Mouse (Mus musculus): ENCODE data around the gene Slc5a11. TPM values are rescaled to one million over a fixed set of nuclear protein-coding genes. Genes with fewer than 3 reads are reported as not detected.
A peak's percentile ranks its signal among the peaks of the same experiment; 100 is the strongest.

Gene Slc5a11
- total and polyA plus RNA-seq, 2 experiments from 2014 or later = 0.10 TPM; not detected in 1

GRCm38 (mm10) chr7:123293898-123294297 is 79.3 kb downstream of the Slc5a11 start:
- no peaks in the 10 kb centered on the region for H3K9me3 ChIP-seq (replicated peaks; ENCODE audit: control insufficient read depth, low read length)
- TF ChIP-seq CTCF (IDR thresholded peaks at IDR 0.05; ENCODE audit: low read depth) (no peak), EP300 (IDR thresholded peaks at IDR 0.05; ENCODE audit: low read depth) (no peak)
- 87% methylated on average over 7 of the region's 7 CpGs for whole genome bisulfite sequencing
- ATAC-seq (ENCODE audit: insufficient read depth, low read depth) (no peak), DNase-seq (ENCODE audit: low spot score) (no peak)
- no peak overlapping the region for H3K27ac ChIP-seq (ENCODE audit: low read depth)
- no peak overlapping the region for H3K4me3 ChIP-seq (ENCODE audit: low read depth, low read length)
- no peak overlapping the region for H3K9ac ChIP-seq (replicated peaks; ENCODE audit: low read depth, low read length)
- no peaks in the 10 kb centered on the region for H3K4me1 ChIP-seq (ENCODE audit: control insufficient read depth, insufficient read depth)
- peaks cover 71% of the 10 kb centered on the region for H3K36me3 ChIP-seq (replicated peaks; ENCODE audit: control insufficient read depth, insufficient read depth, low read length)
- H3K27me3 ChIP-seq (ENCODE audit: control insufficient read depth, insufficient read depth, low read length) = no peaks in the 10 kb centered on the region
- no peak overlapping the region for H3K4me2 ChIP-seq (ENCODE audit: low read depth, low read length)

- WGBS = 81% methylated on average over 7 of the region's 7 CpGs
- ATAC-seq (ENCODE audit: insufficient read depth, low read depth) (no peak), DNase-seq (ENCODE audit: low spot score) (no peak)
- Histone ChIP-seq H3K9me3 (replicated peaks; ENCODE audit: control insufficient read depth, low read length) (no peaks in the 10 kb centered on the region), H3K4me2 (ENCODE audit: low read depth, low read length) (no peak overlapping the region), H3K4me3 (ENCODE audit: low read depth, low read length) (no peak overlapping the region), H3K27ac (ENCODE audit: low read depth) (no peak overlapping the region), H3K9ac (replicated peaks; ENCODE audit: low read depth, low read length) (no peak overlapping the region), H3K4me1 (ENCODE audit: control insufficient read depth, insufficient read depth) (no peaks in the 10 kb centered on the region), H3K27me3 (ENCODE audit: control insufficient read depth, insufficient read depth, low read length) (no peaks in the 10 kb centered on the region), H3K36me3 (replicated peaks; ENCODE audit: control insufficient read depth, insufficient read depth, low read length) (peaks cover 72% of the 10 kb centered on the region)
- TF ChIP-seq CTCF (IDR thresholded peaks at IDR 0.05; ENCODE audit: low read depth) (peak; percentile 21; the same call in 1 of the 2 replicates), EP300 (IDR thresholded peaks at IDR 0.05; ENCODE audit: low read depth) (no peak)
Measured at GRCm38 (mm10) chr7:123295423-123295822, 80.8 kb downstream of the Slc5a11 start.

GRCm38 (mm10) chr7:123296097-123296496 is 81.5 kb downstream of the Slc5a11 start:
- Histone ChIP-seq H3K4me3 (ENCODE audit: low read depth, low read length) (no peak overlapping the region), H3K36me3 (replicated peaks; ENCODE audit: control insufficient read depth, insufficient read depth, low read length) (peaks cover 69% of the 10 kb centered on the region), H3K4me2 (ENCODE audit: low read depth, low read length) (no peak overlapping the region), H3K27ac (ENCODE audit: low read depth) (no peak overlapping the region), H3K27me3 (ENCODE audit: control insufficient read depth, insufficient read depth, low read length) (no peaks in the 10 kb centered on the region), H3K9ac (replicated peaks; ENCODE audit: low read depth, low read length) (no peak overlapping the region), H3K9me3 (replicated peaks; ENCODE audit: control insufficient read depth, low read length) (no peaks in the 10 kb centered on the region), H3K4me1 (ENCODE audit: control insufficient read depth, insufficient read depth) (no peaks in the 10 kb centered on the region)
- ATAC-seq (ENCODE audit: insufficient read depth, low read depth) = no peak
- TF ChIP-seq CTCF (IDR thresholded peaks at IDR 0.05; ENCODE audit: low read depth) (no peak), EP300 (IDR thresholded peaks at IDR 0.05; ENCODE audit: low read depth) (no peak)
- 88% methylated on average over 6 of the region's 6 CpGs for WGBS
- DNase-seq (ENCODE audit: low spot score) = no peak

- 15% methylated on average over 3 of the region's 3 CpGs for WGBS
- Histone ChIP-seq H3K27ac (ENCODE audit: low read depth) (0 out of 2 replicates have a peak overlapping the region, but pooled peaks have one; percentile 2), H3K4me2 (ENCODE audit: low read depth, low read length) (no peak overlapping the region), H3K4me3 (ENCODE audit: low read depth, low read length) (no peak overlapping the region), H3K9ac (replicated peaks; ENCODE audit: low read depth, low read length) (no peak overlapping the region), H3K36me3 (replicated peaks; ENCODE audit: control insufficient read depth, insufficient read depth, low read length) (peaks cover 64% of the 10 kb centered on the region), H3K9me3 (replicated peaks; ENCODE audit: control insufficient read depth, low read length) (no peaks in the 10 kb centered on the region), H3K4me1 (ENCODE audit: control insufficient read depth, insufficient read depth) (no peaks in the 10 kb centered on the region), H3K27me3 (ENCODE audit: control insufficient read depth, insufficient read depth, low read length) (no peaks in the 10 kb centered on the region)
- TF ChIP-seq CTCF (IDR thresholded peaks at IDR 0.05; ENCODE audit: low read depth) (no peak), EP300 (IDR thresholded peaks at IDR 0.05; ENCODE audit: low read depth) (no peak)
- DNase-seq (ENCODE audit: low spot score) = peak; percentile 69
- ATAC-seq (ENCODE audit: insufficient read depth, low read depth) = peak; percentile 76
Measured at GRCm38 (mm10) chr7:123298225-123298624, 83.6 kb downstream of the Slc5a11 start.

GRCm38 (mm10) chr7:123300258-123300657 is 85.7 kb downstream of the Slc5a11 start:
- no peak overlapping the region for H3K4me2 ChIP-seq (ENCODE audit: low read depth, low read length)
- no peak overlapping the region for H3K27ac ChIP-seq (ENCODE audit: low read depth)
- H3K9ac ChIP-seq (replicated peaks; ENCODE audit: low read depth, low read length) = no peak overlapping the region
- H3K9me3 ChIP-seq (replicated peaks; ENCODE audit: control insufficient read depth, low read length) = no peaks in the 10 kb centered on the region
- no peaks in the 10 kb centered on the region for H3K4me1 ChIP-seq (ENCODE audit: control insufficient read depth, insufficient read depth)
- H3K27me3 ChIP-seq (ENCODE audit: control insufficient read depth, insufficient read depth, low read length) = no peaks in the 10 kb centered on the region
- no peak overlapping the region for H3K4me3 ChIP-seq (ENCODE audit: low read depth, low read length)
- 83% methylated on average over 3 of the region's 3 CpGs for WGBS
- ATAC-seq (ENCODE audit: insufficient read depth, low read depth) (no peak), DNase-seq (ENCODE audit: low spot score) (no peak)
- TF ChIP-seq EP300 (IDR thresholded peaks at IDR 0.05; ENCODE audit: low read depth) = no peak
- no peak for TF ChIP-seq CTCF (IDR thresholded peaks at IDR 0.05; ENCODE audit: low read depth)
- peaks cover 72% of the 10 kb centered on the region for H3K36me3 ChIP-seq (replicated peaks; ENCODE audit: control insufficient read depth, insufficient read depth, low read length)

- no peaks in the 10 kb centered on the region for H3K27me3 ChIP-seq (ENCODE audit: control insufficient read depth, insufficient read depth, low read length)
- peaks cover 75% of the 10 kb centered on the region for H3K36me3 ChIP-seq (replicated peaks; ENCODE audit: control insufficient read depth, insufficient read depth, low read length)
- H3K9ac ChIP-seq (replicated peaks; ENCODE audit: low read depth, low read length) = no peak overlapping the region
- ATAC-seq (ENCODE audit: insufficient read depth, low read depth) = no peak
- H3K4me3 ChIP-seq (ENCODE audit: low read depth, low read length) = no peak overlapping the region
- WGBS = 73% methylated on average over 2 of the region's 2 CpGs
- no peaks in the 10 kb centered on the region for H3K9me3 ChIP-seq (replicated peaks; ENCODE audit: control insufficient read depth, low read length)
- no peaks in the 10 kb centered on the region for H3K4me1 ChIP-seq (ENCODE audit: control insufficient read depth, insufficient read depth)
- H3K27ac ChIP-seq (ENCODE audit: low read depth) = no peak overlapping the region
- no peak for DNase-seq (ENCODE audit: low spot score)
- no peak overlapping the region for H3K4me2 ChIP-seq (ENCODE audit: low read depth, low read length)
- TF ChIP-seq CTCF (IDR thresholded peaks at IDR 0.05; ENCODE audit: low read depth) (no peak), EP300 (IDR thresholded peaks at IDR 0.05; ENCODE audit: low read depth) (no peak)
Measured at GRCm38 (mm10) chr7:123305397-123305796, 90.8 kb downstream of the Slc5a11 start.

All from heart, postnatal 0 days (tissue).